Mouse (Mus musculus) liver, adult 2 months (tissue): Measurements from ENCODE around the gene Ttll3.

Source experiments
- CTCF ChIP-seq: fragments of 200-500 bp; IDR thresholded peaks from 2 replicates; pipeline ENCODE4 v1.5.1; 2011; ENCODE audit warnings: low read depth, low read length, control low read depth
- POLR2A ChIP-seq: fragments of 200-500 bp; IDR thresholded peaks from 2 replicates; pipeline ENCODE4 v1.6.1; 2011; ENCODE audit warnings: low read length, control low read depth; ENCODE audit not compliant: insufficient read depth; ENCODE audit errors: extremely low read depth

DNA sequence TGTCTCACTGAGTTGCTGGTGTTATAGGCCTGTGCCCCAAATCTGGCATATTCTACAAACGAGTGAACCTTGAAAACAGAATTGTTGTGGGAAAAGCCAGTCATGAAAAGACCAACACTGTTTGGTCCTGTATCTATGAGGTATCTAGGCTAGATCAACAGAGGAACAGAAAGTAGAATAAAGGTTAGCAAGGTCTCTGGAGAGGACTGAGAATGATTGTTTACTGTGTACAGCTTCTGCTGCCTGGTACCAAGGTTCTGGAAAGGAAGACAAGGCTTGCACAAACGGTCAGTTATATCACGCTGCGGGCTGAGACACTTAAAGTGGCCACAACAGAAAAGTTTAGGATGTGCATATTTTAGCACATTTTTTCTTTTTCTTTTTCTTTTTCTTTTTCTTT, 37.6 kb downstream of the Ttll3 start:
- TF ChIP-seq CTCF: no peak
- TF ChIP-seq POLR2A: no peak
